Mouse (Mus musculus) ES-Bruce4 (cell line): ENCODE results near the gene Rbm7.

Experiments
- CTCF ChIP-seq: IDR thresholded peaks from one replicate; pipeline ENCODE4 v1.8.1; 2011; ENCODE audit warnings: low read depth, low read length
- EP300 ChIP-seq: IDR thresholded peaks from 2 replicates; pipeline ENCODE4 v1.6.1; 2011; ENCODE audit warnings: low read depth, low read length; ENCODE audit not compliant: insufficient read depth
- POLR2A ChIP-seq: IDR thresholded peaks from one replicate; pipeline ENCODE4 v1.8.1; 2011; ENCODE audit warnings: low read length; ENCODE audit not compliant: insufficient read depth

DNA sequence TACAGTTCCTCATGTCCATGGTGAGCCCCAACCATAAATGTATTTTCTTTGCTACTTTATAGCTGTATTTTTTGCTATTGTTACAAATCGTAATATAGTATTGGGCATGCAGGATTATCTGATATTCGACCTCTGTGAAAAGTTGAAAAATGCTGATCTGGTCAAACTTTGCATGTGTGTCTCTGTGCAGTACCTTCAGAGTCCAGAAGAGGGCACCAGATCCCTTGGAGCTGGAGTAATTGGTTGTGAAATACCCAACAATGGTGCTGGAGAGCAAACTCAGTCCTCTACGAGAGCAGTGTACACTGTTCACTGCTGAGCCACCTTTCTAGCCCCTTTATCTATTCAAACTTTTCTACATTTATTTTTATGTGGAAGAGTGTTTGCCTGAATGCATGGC is 28.3 kb downstream of the Rbm7 start:
- TF ChIP-seq EP300 (no peak), CTCF (peak; percentile 31), POLR2A (no peak)
